Mouse (Mus musculus) limb, embryonic 13.5 days (tissue): Measurements from ENCODE around the gene Fus. TPM values are rescaled to one million over a fixed set of nuclear protein-coding genes. Genes with fewer than 3 reads are reported as not detected.
"Not testable (repeated sequence)": the region's sequence is repeated elsewhere in the genome, so short reads cannot be mapped to it uniquely, and the experiment has no call there.

ENCODE experiments used
- ATAC-seq: fragments of 200-750 bp; cut with Nextera tagmentation; 2 replicates; pipeline ENCODE4 v1.8.0; 2017; ENCODE audit warnings: low read depth, moderate number of reproducible peaks, moderate TSS enrichment; ENCODE audit not compliant: low FRiP score
- H3K27ac ChIP-seq: fragments of 300-500 bp; sonication (generic); 2 replicates; pipeline ENCODE4 v1.5.1; 2015; ENCODE audit warnings: inconsistent platforms, mild to moderate bottlenecking, moderate library complexity
- H3K27me3 ChIP-seq: fragments of 300-500 bp; sonication (generic); 2 replicates; pipeline ENCODE4 v1.6.1; 2015; ENCODE audit warnings: mild to moderate bottlenecking, inconsistent platforms
- H3K36me3 ChIP-seq: fragments of 300-500 bp; sonication (generic); 2 replicates; pipeline ENCODE4 v1.6.1; 2015; ENCODE audit warnings: inconsistent platforms, mild to moderate bottlenecking, moderate library complexity
- H3K4me1 ChIP-seq: fragments of 300-500 bp; sonication (generic); 2 replicates; pipeline ENCODE4 v1.6.1; 2015; ENCODE audit warnings: inconsistent platforms
- H3K4me2 ChIP-seq: fragments of 300-500 bp; sonication (generic); replicated peaks from 2 replicates; pipeline ENCODE4 v1.6.1; 2015; ENCODE audit warnings: inconsistent platforms, mild to moderate bottlenecking, moderate library complexity
- H3K4me3 ChIP-seq: fragments of 300-500 bp; sonication (generic); 2 replicates; pipeline ENCODE4 v1.5.1; 2015; ENCODE audit warnings: moderate library complexity, mild to moderate bottlenecking, inconsistent platforms
- H3K9ac ChIP-seq: fragments of 300-500 bp; sonication (generic); 2 replicates; pipeline ENCODE4 v1.6.1; 2015; ENCODE audit warnings: mild to moderate bottlenecking, inconsistent platforms
- H3K9me3 ChIP-seq: fragments of 300-500 bp; sonication (generic); 2 replicates; pipeline ENCODE4 v1.6.1; 2016; ENCODE audit warnings: inconsistent platforms
- WGBS: fragments of 180-500 bp; shearing (Covaris S2); methylation state at CpG from one replicate; pipeline ENCODE4 v1.1.7; 2015; 5-methylcytosine and 5-hydroxymethylcytosine counted together
- polyA plus RNA-seq: library from polyadenylated mRNA; unstranded; fragments of >200 nt; fragmentation: Nextera tagmentation; extraction: Ambion mirVana; gene quantifications from 2 replicates; pipeline ENCODE4 v1.2.1, GENCODE M21; 2015

Fus gene
- polyA plus RNA-seq, 1 experiment from 2014 or later = 542 TPM

GRCm38 (mm10) chr7:127930636-127931035, 36.6 kb upstream of the Fus start:
- Histone ChIP-seq H3K36me3 (peaks cover 15% of the 10 kb centered on the region), H3K4me3 (no peak overlapping the region), H3K4me1 (peaks cover 21% of the 10 kb centered on the region), H3K27ac (no peak overlapping the region), H3K4me2 (no peak overlapping the region), H3K27me3 (peaks cover 34% of the 10 kb centered on the region), H3K9me3 (no peaks in the 10 kb centered on the region), H3K9ac (no peak overlapping the region)
- 80% methylated on average over 5 of the region's 5 CpGs for WGBS
- no peak for ATAC-seq

- Histone ChIP-seq H3K27me3 (peaks cover 34% of the 10 kb centered on the region), H3K9ac (no peak overlapping the region), H3K9me3 (no peaks in the 10 kb centered on the region), H3K27ac (no peak overlapping the region), H3K4me3 (no peak overlapping the region), H3K36me3 (peaks cover 6% of the 10 kb centered on the region), H3K4me1 (peaks cover 28% of the 10 kb centered on the region), H3K4me2 (no peak overlapping the region)
- 44% methylated on average over 13 of the region's 13 CpGs for WGBS
- ATAC-seq = no peak
These were observed 35.7 kb upstream of the Fus start for GRCm38 (mm10) chr7:127931351-127932135.

- Histone ChIP-seq H3K36me3 (no peaks in the 10 kb centered on the region), H3K9me3 (no peaks in the 10 kb centered on the region), H3K27ac (no peak overlapping the region), H3K9ac (0 out of 2 replicates have a peak overlapping the region, but pooled peaks have one; percentile 8), H3K4me2 (no peak overlapping the region), H3K4me3 (no peak overlapping the region), H3K4me1 (peaks cover 28% of the 10 kb centered on the region), H3K27me3 (peaks cover 33% of the 10 kb centered on the region)
- 19% methylated on average over 13 of the region's 13 CpGs for WGBS
- no peak for ATAC-seq
These were observed 34.8 kb upstream of the Fus start for GRCm38 (mm10) chr7:127932273-127933031.

- ATAC-seq = no peak
- peaks cover 22% of the 10 kb centered on the region for H3K4me1 ChIP-seq
- no peak overlapping the region for H3K4me2 ChIP-seq
- H3K27me3 ChIP-seq = peaks cover 17% of the 10 kb centered on the region
- WGBS = 83% methylated on average over 5 of the region's 5 CpGs
- no peaks in the 10 kb centered on the region for H3K9me3 ChIP-seq
- no peaks in the 10 kb centered on the region for H3K36me3 ChIP-seq
- H3K9ac ChIP-seq = no peak overlapping the region
- no peak overlapping the region for H3K4me3 ChIP-seq
- no peak overlapping the region for H3K27ac ChIP-seq
These were observed 33.2 kb upstream of the Fus start for GRCm38 (mm10) chr7:127934075-127934474.

GRCm38 (mm10) chr7:127935028-127935722, 32.1 kb upstream of the Fus start:
- WGBS = 6% methylated on average over 32 of the region's 32 CpGs
- H3K4me2 ChIP-seq = peak overlapping the region; percentile 83
- peaks cover 16% of the 10 kb centered on the region for H3K4me1 ChIP-seq
- peaks cover 6% of the 10 kb centered on the region for H3K27me3 ChIP-seq
- ATAC-seq = peak; percentile 95
- H3K4me3 ChIP-seq = peak overlapping the region; percentile 73
- no peaks in the 10 kb centered on the region for H3K9me3 ChIP-seq
- peak overlapping the region; percentile 39; the same call in 1 of the 2 replicates for H3K27ac ChIP-seq
- no peaks in the 10 kb centered on the region for H3K36me3 ChIP-seq
- H3K9ac ChIP-seq = peak overlapping the region; percentile 88

- Histone ChIP-seq H3K27ac (peak overlapping the region; percentile 39; the same call in 1 of the 2 replicates), H3K9ac (peak overlapping the region; percentile 88), H3K9me3 (no peaks in the 10 kb centered on the region), H3K4me3 (peak overlapping the region; percentile 73), H3K27me3 (no peaks in the 10 kb centered on the region; the same call in 1 of the 2 replicates), H3K4me2 (peak overlapping the region; percentile 83), H3K4me1 (peaks cover 16% of the 10 kb centered on the region), H3K36me3 (no peaks in the 10 kb centered on the region)
- ATAC-seq = peak; percentile 62
- 1% methylated on average over 38 of the region's 38 CpGs for WGBS
These were observed 31.5 kb upstream of the Fus start for GRCm38 (mm10) chr7:127935748-127936159.

GRCm38 (mm10) chr7:127936216-127936884, 30.9 kb upstream of the Fus start:
- Histone ChIP-seq H3K27me3 (no peaks in the 10 kb centered on the region), H3K4me2 (peak overlapping the region; percentile 83), H3K4me1 (peaks cover 16% of the 10 kb centered on the region), H3K27ac (no peak overlapping the region), H3K4me3 (peak overlapping the region; percentile 73), H3K9me3 (no peaks in the 10 kb centered on the region), H3K36me3 (no peaks in the 10 kb centered on the region), H3K9ac (peak overlapping the region; percentile 88)
- ATAC-seq = no peak
- WGBS = 57% methylated on average over 18 of the region's 18 CpGs

- H3K9ac ChIP-seq, H3K36me3 ChIP-seq, H3K27ac ChIP-seq, H3K4me1 ChIP-seq, H3K9me3 ChIP-seq, H3K4me3 ChIP-seq, H3K4me2 ChIP-seq, ATAC-seq: not testable (repeated sequence)
- peaks cover 41% of the 10 kb centered on the region for H3K27me3 ChIP-seq
- WGBS = 65% methylated on average over 2 of the region's 2 CpGs
These were observed 25.2 kb upstream of the Fus start for GRCm38 (mm10) chr7:127942097-127942496.

- ATAC-seq = no peak
- Histone ChIP-seq H3K27me3 (peaks cover 43% of the 10 kb centered on the region), H3K4me2 (peak overlapping the region; percentile 42), H3K4me1 (peaks cover 5% of the 10 kb centered on the region; the same call in 1 of the 2 replicates), H3K27ac (no peak overlapping the region), H3K4me3 (peak overlapping the region; percentile 18), H3K9ac (peak overlapping the region; percentile 35), H3K36me3 (no peaks in the 10 kb centered on the region), H3K9me3 (no peaks in the 10 kb centered on the region)
- WGBS = 8% methylated on average over 23 of the region's 23 CpGs
These were observed 22.6 kb upstream of the Fus start for GRCm38 (mm10) chr7:127944614-127945013.

- Histone ChIP-seq H3K4me3 (no peak within 1 kb of the TSS), H3K9ac (no peak within 1 kb of the TSS), H3K27ac (no peak within 1 kb of the TSS), H3K4me1 (peaks cover 5% of the 10 kb centered on the region; the same call in 1 of the 2 replicates), H3K36me3 (no peaks in the 10 kb centered on the region), H3K4me2 (no peak within 1 kb of the TSS), H3K27me3 (peaks cover 50% of the 10 kb centered on the region), H3K9me3 (no peaks in the 10 kb centered on the region)
- no peak for ATAC-seq
- 84% methylated on average over 6 of the region's 6 CpGs for WGBS
These were observed 20.7 kb upstream of the Fus start, which contains the start of gene Prss36 for GRCm38 (mm10) chr7:127946470-127947023. Gene Prss36 (minus strand): TSS chr7:127946725.

GRCm38 (mm10) chr7:127952864-127953581, 14.2 kb upstream of the Fus start:
- Histone ChIP-seq H3K36me3 (no peaks in the 10 kb centered on the region), H3K27me3 (peaks cover 16% of the 10 kb centered on the region; the same call in 1 of the 2 replicates), H3K4me1 (no peaks in the 10 kb centered on the region), H3K27ac (no peak overlapping the region), H3K9me3 (no peaks in the 10 kb centered on the region), H3K4me2 (no peak overlapping the region), H3K4me3 (no peak overlapping the region), H3K9ac (no peak overlapping the region)
- WGBS = 38% methylated on average over 13 of the region's 13 CpGs
- ATAC-seq = no peak
